Mouse (Mus musculus) ES-Bruce4 (cell line): ENCODE measurements around the gene Hrk. TPM values are rescaled to one million over a fixed set of nuclear protein-coding genes. Genes with fewer than 3 reads are reported as not detected.

Experiments
- H3K27ac ChIP-seq: 2 replicates; pipeline ENCODE4 v1.5.1; 2012; ENCODE audit warnings: low read length, inconsistent platforms; ENCODE audit not compliant: insufficient read depth
- H3K27me3 ChIP-seq: 2 replicates; pipeline ENCODE4 v1.6.1; 2012; ENCODE audit warnings: mild to moderate bottlenecking, low read length, inconsistent platforms; ENCODE audit not compliant: control insufficient read depth, poor library complexity, insufficient read depth, severe bottlenecking
- H3K36me3 ChIP-seq: 2 replicates; pipeline ENCODE4 v1.6.1; 2012; ENCODE audit warnings: inconsistent platforms, mild to moderate bottlenecking, low read length, moderate library complexity; ENCODE audit not compliant: control insufficient read depth, poor library complexity, insufficient read depth, severe bottlenecking
- H3K4me1 ChIP-seq: one replicate; pipeline ENCODE4 v1.8.1; 2011; ENCODE audit warnings: low read length; ENCODE audit not compliant: control insufficient read depth, insufficient read depth
- H3K4me3 ChIP-seq: 2 replicates; pipeline ENCODE4 v1.5.1; 2011; ENCODE audit warnings: low read depth, mild to moderate bottlenecking, low read length
- H3K9ac ChIP-seq: 2 replicates; pipeline ENCODE4 v1.6.1; 2012; ENCODE audit warnings: low read depth, mild to moderate bottlenecking, inconsistent platforms; ENCODE audit not compliant: poor library complexity, severe bottlenecking
- H3K9me3 ChIP-seq: replicated peaks from 2 replicates; pipeline ENCODE4 v1.6.1; 2012; ENCODE audit warnings: mild to moderate bottlenecking, low read length, inconsistent platforms; ENCODE audit not compliant: control insufficient read depth, poor library complexity, insufficient read depth, severe bottlenecking
- CTCF ChIP-seq: IDR thresholded peaks from one replicate; pipeline ENCODE4 v1.8.1; 2011; ENCODE audit warnings: low read depth, low read length
- EP300 ChIP-seq: IDR thresholded peaks from 2 replicates; pipeline ENCODE4 v1.6.1; 2011; ENCODE audit warnings: low read depth, low read length; ENCODE audit not compliant: insufficient read depth
- POLR2A ChIP-seq: IDR thresholded peaks from one replicate; pipeline ENCODE4 v1.8.1; 2011; ENCODE audit warnings: low read length; ENCODE audit not compliant: insufficient read depth
- polyA plus RNA-seq: library from polyadenylated mRNA; stranded (reverse); fragments of >200 nt; gene quantifications from 2 replicates; pipeline ENCODE4 v1.2.4, GENCODE M21; 2011; ENCODE audit warnings: low read depth; ENCODE audit not compliant: missing spikeins, insufficient read depth, insufficient read length

Hrk gene
- polyA plus RNA-seq, 1 experiment: 1.3 TPM

GRCm38 (mm10) chr5:118167561-118167995, 3.1 kb downstream of the Hrk start:
- H3K9me3 ChIP-seq: no peaks in the 10 kb centered on the region
- H3K4me1 ChIP-seq: no peaks in the 10 kb centered on the region
- H3K4me3 ChIP-seq: no peak overlapping the region
- TF ChIP-seq CTCF (no peak), EP300 (no peak), POLR2A (no peak)
- no peaks in the 10 kb centered on the region for H3K36me3 ChIP-seq
- no peak overlapping the region for H3K27ac ChIP-seq
- peaks cover 16% of the 10 kb centered on the region for H3K27me3 ChIP-seq
- no peak overlapping the region for H3K9ac ChIP-seq

DNA sequence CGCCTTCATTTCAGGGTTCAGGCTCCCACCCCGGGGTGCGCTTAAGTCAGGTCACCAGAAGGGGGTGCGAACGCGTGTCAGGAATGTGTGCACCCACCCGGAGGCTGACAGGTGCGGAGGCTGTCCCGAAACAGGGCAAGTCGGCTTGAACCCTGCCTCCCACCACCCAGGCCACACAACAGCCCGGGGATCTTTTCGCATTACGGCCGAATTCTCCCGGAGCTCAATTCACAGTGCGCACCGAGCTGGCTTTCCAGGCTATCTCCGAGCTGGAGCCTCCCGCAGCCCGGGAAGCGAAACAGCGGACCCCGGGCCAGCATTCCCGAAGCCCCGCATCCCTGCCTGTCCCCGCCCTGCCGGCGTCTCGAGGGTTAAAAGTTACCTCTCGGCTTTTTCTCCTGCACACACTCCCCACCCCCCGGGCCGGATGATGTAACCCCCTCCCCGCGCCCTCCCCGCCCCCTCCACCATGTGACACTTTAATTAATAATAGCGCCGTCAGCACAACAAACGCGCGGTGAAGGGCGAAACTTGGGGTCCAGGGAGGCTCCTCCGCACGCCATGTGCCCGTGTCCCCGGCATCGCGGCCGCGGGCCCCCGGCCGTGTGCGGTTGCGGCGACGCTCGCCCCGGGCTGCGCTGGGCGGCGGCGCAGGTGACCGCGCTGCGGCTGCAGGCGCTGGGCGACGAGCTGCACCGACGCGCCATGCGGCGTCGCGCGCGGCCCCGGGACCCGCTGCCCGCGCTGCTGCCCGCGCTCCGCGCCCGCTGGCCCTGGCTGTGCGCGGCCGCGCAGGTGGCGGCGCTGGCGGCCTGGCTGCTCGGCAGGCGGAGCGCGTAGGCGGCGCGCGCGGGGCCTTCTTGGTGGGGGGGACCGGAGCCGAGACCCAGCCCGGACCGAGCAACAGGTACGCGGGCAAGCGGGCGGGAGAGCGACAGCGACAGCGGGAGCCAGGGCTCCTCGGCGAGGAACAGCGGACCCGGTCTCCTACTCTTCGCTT, 5.1 kb downstream of the Hrk start:
- Histone ChIP-seq H3K4me1 (no peaks in the 10 kb centered on the region), H3K9ac (peak overlapping the region; percentile 78), H3K27ac (no peak overlapping the region), H3K36me3 (no peaks in the 10 kb centered on the region), H3K9me3 (no peaks in the 10 kb centered on the region), H3K4me3 (peak overlapping the region; percentile 65), H3K27me3 (peaks cover 16% of the 10 kb centered on the region)
- no peak for TF ChIP-seq EP300

DNA sequence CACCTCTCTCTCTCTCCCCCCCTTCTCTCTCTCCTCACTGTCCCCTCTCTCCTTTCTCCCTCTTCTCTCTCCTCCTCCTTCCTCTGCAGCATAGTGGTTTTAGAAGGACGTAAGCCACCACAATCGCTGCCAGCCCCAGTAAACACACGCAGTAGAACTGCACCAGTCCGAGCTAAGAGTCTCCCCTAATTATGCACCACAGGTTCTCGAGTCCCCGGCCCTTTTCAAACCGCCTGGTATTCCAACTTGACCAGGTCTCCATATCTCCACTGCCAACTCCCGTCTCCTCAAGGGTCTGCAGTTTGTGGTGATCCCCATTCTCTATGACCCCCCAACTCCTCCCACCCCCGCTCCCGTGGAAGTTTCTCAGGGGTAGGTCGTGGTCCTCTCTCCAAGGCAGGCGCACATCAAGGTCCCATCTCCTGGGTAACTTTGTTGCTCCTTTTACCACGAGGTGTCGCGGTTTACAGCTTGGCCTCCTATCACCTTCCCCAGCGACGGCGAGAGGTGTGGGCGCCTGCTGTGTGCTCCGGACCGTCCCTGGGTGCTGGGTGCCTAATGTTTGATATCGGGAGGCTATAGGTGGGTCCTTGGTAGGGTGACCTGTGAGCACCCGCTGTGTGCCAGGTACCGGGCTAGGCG, 6.6 kb downstream of the Hrk start:
- TF ChIP-seq CTCF (peak; percentile 38), POLR2A (no peak), EP300 (no peak)
- Histone ChIP-seq H3K9me3 (0 out of 2 replicates have a peak, but pooled peaks cover 2% of the 10 kb centered on the region), H3K27ac (no peak overlapping the region), H3K27me3 (peaks cover 16% of the 10 kb centered on the region), H3K4me3 (peak overlapping the region; percentile 45), H3K36me3 (no peaks in the 10 kb centered on the region), H3K9ac (no peak overlapping the region), H3K4me1 (no peaks in the 10 kb centered on the region)

DNA sequence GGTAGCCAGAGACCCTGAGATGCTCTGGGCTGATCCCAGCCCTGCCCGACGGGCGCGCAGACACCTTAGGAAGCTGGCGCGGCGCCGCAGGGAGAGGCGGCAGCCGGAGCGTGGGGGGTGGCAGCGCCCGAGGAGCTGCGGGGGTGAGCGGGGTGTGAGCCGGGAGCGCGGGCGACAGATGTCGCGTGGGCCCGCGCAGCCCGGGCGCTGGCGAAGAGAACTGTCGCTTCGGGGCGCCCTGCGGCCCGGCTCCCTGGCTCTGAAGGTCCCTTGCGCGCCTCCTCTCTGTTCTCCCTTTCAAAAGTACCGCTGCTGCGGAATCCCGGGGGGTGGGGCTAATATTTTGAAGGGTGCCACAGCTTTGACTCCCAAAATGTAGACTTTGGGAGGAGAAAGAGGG, 7.2 kb downstream of the Hrk start:
- Histone ChIP-seq H3K9ac (peak overlapping the region; percentile 30; the same call in 1 of the 2 replicates), H3K4me3 (peak overlapping the region; percentile 41), H3K27ac (no peak overlapping the region), H3K36me3 (no peaks in the 10 kb centered on the region), H3K4me1 (no peaks in the 10 kb centered on the region), H3K9me3 (0 out of 2 replicates have a peak, but pooled peaks cover 2% of the 10 kb centered on the region), H3K27me3 (peaks cover 16% of the 10 kb centered on the region)
- TF ChIP-seq CTCF: no peak
- TF ChIP-seq EP300: no peak
- no peak for TF ChIP-seq POLR2A

DNA sequence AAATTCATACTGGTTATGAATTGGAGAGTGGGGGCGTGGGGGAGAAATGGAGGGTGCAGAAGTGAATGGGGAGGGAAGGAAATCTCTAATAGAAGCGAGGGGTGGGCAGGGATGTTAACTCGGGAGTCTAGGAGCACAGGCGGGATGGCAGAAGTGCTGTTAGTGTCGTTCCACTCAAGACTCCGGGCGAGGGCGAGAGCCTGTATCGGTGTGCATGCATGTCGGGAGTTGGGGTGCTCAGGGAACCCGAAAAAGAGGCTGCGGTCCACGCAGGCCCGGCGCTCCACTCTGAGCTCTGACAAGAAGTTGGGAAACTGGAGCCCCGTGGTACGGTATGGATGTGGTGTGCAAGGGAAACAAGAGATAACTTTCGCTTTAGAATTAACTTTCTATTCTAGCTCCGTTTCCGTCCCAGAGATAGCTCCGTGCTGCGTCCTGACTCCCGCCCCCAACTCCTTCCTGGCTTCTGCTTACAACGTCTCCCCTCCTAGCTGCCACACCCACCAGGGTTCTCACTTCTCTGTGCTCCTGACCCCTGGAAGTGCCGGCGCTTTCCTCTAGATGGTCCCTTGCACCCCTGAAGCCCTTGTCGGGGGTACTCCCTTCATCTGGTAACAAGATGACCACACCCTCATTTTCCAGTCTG, 7.8 kb downstream of the Hrk start:
- TF ChIP-seq CTCF (no peak), EP300 (no peak), POLR2A (no peak)

More for the DNA sequence above, 7.8 kb downstream of the Hrk start:
- Histone ChIP-seq H3K9ac (peak overlapping the region; percentile 30; the same call in 1 of the 2 replicates), H3K27ac (no peak overlapping the region), H3K36me3 (no peaks in the 10 kb centered on the region), H3K27me3 (peaks cover 16% of the 10 kb centered on the region), H3K9me3 (0 out of 2 replicates have a peak, but pooled peaks cover 2% of the 10 kb centered on the region), H3K4me1 (no peaks in the 10 kb centered on the region), H3K4me3 (peak overlapping the region; percentile 41)
